Mouse (Mus musculus) midbrain, embryonic 16.5 days (tissue): ENCODE data around the gene Pik3r5. TPM values are rescaled to one million over a fixed set of nuclear protein-coding genes. Genes with fewer than 3 reads are reported as not detected.
A peak's percentile ranks its signal among the peaks of the same experiment; 100 is the strongest.

ENCODE experiments used
- ATAC-seq: fragments of 200-750 bp; cut with Nextera tagmentation; 2 replicates; pipeline ENCODE4 v1.8.0; 2017; ENCODE audit warnings: moderate TSS enrichment
- H3K27ac ChIP-seq: fragments of 300-500 bp; sonication (generic); 2 replicates; pipeline ENCODE4 v1.5.1; 2014; ENCODE audit warnings: mild to moderate bottlenecking, low read length, mixed read lengths
- H3K27me3 ChIP-seq: fragments of 300-500 bp; sonication (generic); 2 replicates; pipeline ENCODE4 v1.6.1; 2014; ENCODE audit warnings: low read depth, low read length, mixed read lengths; ENCODE audit not compliant: control insufficient read depth, insufficient read depth
- H3K36me3 ChIP-seq: fragments of 300-500 bp; sonication (generic); 2 replicates; pipeline ENCODE4 v1.6.1; 2014; ENCODE audit warnings: mild to moderate bottlenecking, low read length, moderate library complexity, mixed read lengths; ENCODE audit not compliant: control insufficient read depth, insufficient read depth
- H3K4me1 ChIP-seq: fragments of 300-500 bp; sonication (generic); 2 replicates; pipeline ENCODE4 v1.6.1; 2014; ENCODE audit warnings: mild to moderate bottlenecking, low read length, mixed read lengths; ENCODE audit not compliant: control insufficient read depth, insufficient read depth
- H3K4me2 ChIP-seq: fragments of 300-500 bp; sonication (generic); 2 replicates; pipeline ENCODE4 v1.6.1; 2014; ENCODE audit warnings: mild to moderate bottlenecking, low read length, mixed read lengths
- H3K4me3 ChIP-seq: fragments of 300-500 bp; sonication (generic); 2 replicates; pipeline ENCODE4 v1.5.1; 2014; ENCODE audit warnings: low read depth, mild to moderate bottlenecking, low read length, moderate library complexity, mixed read lengths
- H3K9ac ChIP-seq: fragments of 300-500 bp; sonication (generic); 2 replicates; pipeline ENCODE4 v1.6.1; 2014; ENCODE audit warnings: low read depth, low read length, mixed read lengths
- H3K9me3 ChIP-seq: fragments of 300-500 bp; sonication (generic); replicated peaks from 2 replicates; pipeline ENCODE4 v1.6.1; 2014; ENCODE audit warnings: mild to moderate bottlenecking, low read length, mixed read lengths; ENCODE audit not compliant: control insufficient read depth, poor library complexity, severe bottlenecking
- WGBS: fragments of 180-500 bp; shearing (Covaris S2); extraction: QIAGEN DNeasy Blood & Tissue Kit; methylation state at CpG from one replicate; pipeline ENCODE4 v1.1.7; 2014; 5-methylcytosine and 5-hydroxymethylcytosine counted together
- polyA plus RNA-seq: library from polyadenylated mRNA; unstranded; fragments of >200 nt; fragmentation: Nextera tagmentation; extraction: Ambion mirVana; gene quantifications from 2 replicates; pipeline ENCODE4 v1.2.1, GENCODE M21; 2015

The Pik3r5 gene
- polyA plus RNA-seq, 1 experiment from 2014 or later, result 0.24 TPM

GRCm38 (mm10) chr11:68482001-68482400 is 50.1 kb downstream of the Pik3r5 start:
- no peak overlapping the region for H3K27ac ChIP-seq
- no peak for ATAC-seq
- H3K36me3 ChIP-seq, result no peaks in the 10 kb centered on the region
- H3K27me3 ChIP-seq, result no peaks in the 10 kb centered on the region
- H3K9me3 ChIP-seq, result no peaks in the 10 kb centered on the region
- H3K4me2 ChIP-seq, result no peak overlapping the region
- no peaks in the 10 kb centered on the region for H3K4me1 ChIP-seq
- no peak overlapping the region for H3K9ac ChIP-seq
- no peak overlapping the region for H3K4me3 ChIP-seq

GRCm38 (mm10) chr11:68483213-68483612 is 51.3 kb downstream of the Pik3r5 start:
- WGBS, result 80% methylated on average over 6 of the region's 6 CpGs
- Histone ChIP-seq H3K4me2 (no peak overlapping the region), H3K9ac (no peak overlapping the region), H3K4me3 (no peak overlapping the region), H3K27me3 (no peaks in the 10 kb centered on the region), H3K9me3 (no peaks in the 10 kb centered on the region), H3K36me3 (no peaks in the 10 kb centered on the region), H3K4me1 (no peaks in the 10 kb centered on the region), H3K27ac (no peak overlapping the region)
- ATAC-seq, result no peak

GRCm38 (mm10) chr11:68484431-68484830 is 52.5 kb downstream of the Pik3r5 start:
- Histone ChIP-seq H3K27me3 (no peaks in the 10 kb centered on the region), H3K4me2 (no peak overlapping the region), H3K36me3 (no peaks in the 10 kb centered on the region), H3K4me3 (no peak overlapping the region), H3K9ac (no peak overlapping the region), H3K27ac (no peak overlapping the region), H3K9me3 (no peaks in the 10 kb centered on the region), H3K4me1 (no peaks in the 10 kb centered on the region)
- WGBS, result 68% methylated on average over 3 of the region's 3 CpGs
- ATAC-seq, result no peak

GRCm38 (mm10) chr11:68485206-68485942 is 53.5 kb downstream of the Pik3r5 start:
- peak; percentile 21; the same call in 1 of the 2 replicates for ATAC-seq
- H3K4me1 ChIP-seq, result no peaks in the 10 kb centered on the region
- H3K27me3 ChIP-seq, result no peaks in the 10 kb centered on the region
- no peak overlapping the region for H3K9ac ChIP-seq
- no peak overlapping the region for H3K27ac ChIP-seq
- WGBS, result 31% methylated on average over 8 of the region's 8 CpGs
- no peak overlapping the region for H3K4me2 ChIP-seq
- H3K4me3 ChIP-seq, result no peak overlapping the region
- H3K9me3 ChIP-seq, result no peaks in the 10 kb centered on the region
- H3K36me3 ChIP-seq, result no peaks in the 10 kb centered on the region

GRCm38 (mm10) chr11:68486093-68486492 is 54.2 kb downstream of the Pik3r5 start:
- H3K9ac ChIP-seq, result no peak overlapping the region
- H3K36me3 ChIP-seq, result no peaks in the 10 kb centered on the region
- H3K4me3 ChIP-seq, result no peak overlapping the region
- H3K9me3 ChIP-seq, result no peaks in the 10 kb centered on the region
- no peak overlapping the region for H3K4me2 ChIP-seq
- H3K27me3 ChIP-seq, result no peaks in the 10 kb centered on the region
- H3K4me1 ChIP-seq, result no peaks in the 10 kb centered on the region
- WGBS, result 96% methylated on average over 3 of the region's 3 CpGs
- ATAC-seq, result no peak
- H3K27ac ChIP-seq, result no peak overlapping the region

- WGBS, result 89% methylated on average over 10 of the region's 10 CpGs
- Histone ChIP-seq H3K27me3 (no peaks in the 10 kb centered on the region), H3K4me1 (no peaks in the 10 kb centered on the region), H3K36me3 (no peaks in the 10 kb centered on the region), H3K9ac (no peak overlapping the region), H3K4me3 (no peak overlapping the region), H3K4me2 (no peak overlapping the region), H3K9me3 (no peaks in the 10 kb centered on the region), H3K27ac (no peak overlapping the region)
- no peak for ATAC-seq
Observed at GRCm38 (mm10) chr11:68487720-68488119, 55.8 kb downstream of the Pik3r5 start.

GRCm38 (mm10) chr11:68488256-68488824 is 56.4 kb downstream of the Pik3r5 start:
- Histone ChIP-seq H3K9me3 (no peaks in the 10 kb centered on the region), H3K4me3 (no peak overlapping the region), H3K27me3 (no peaks in the 10 kb centered on the region), H3K4me1 (no peaks in the 10 kb centered on the region), H3K9ac (no peak overlapping the region), H3K36me3 (no peaks in the 10 kb centered on the region), H3K27ac (no peak overlapping the region), H3K4me2 (no peak overlapping the region)
- ATAC-seq, result no peak
- WGBS, result 77% methylated on average over 6 of the region's 6 CpGs

GRCm38 (mm10) chr11:68489236-68489635 is 57.3 kb downstream of the Pik3r5 start:
- no peak overlapping the region for H3K9ac ChIP-seq
- no peak overlapping the region for H3K4me3 ChIP-seq
- H3K9me3 ChIP-seq, result no peaks in the 10 kb centered on the region
- H3K27me3 ChIP-seq, result no peaks in the 10 kb centered on the region
- no peak overlapping the region for H3K4me2 ChIP-seq
- 21% methylated on average over 2 of the region's 2 CpGs for WGBS
- H3K27ac ChIP-seq, result no peak overlapping the region
- no peak for ATAC-seq
- H3K36me3 ChIP-seq, result no peaks in the 10 kb centered on the region
- H3K4me1 ChIP-seq, result no peaks in the 10 kb centered on the region

GRCm38 (mm10) chr11:68492592-68492991 is 60.7 kb downstream of the Pik3r5 start:
- Histone ChIP-seq H3K4me3 (no peak overlapping the region), H3K27me3 (no peaks in the 10 kb centered on the region), H3K36me3 (no peaks in the 10 kb centered on the region), H3K4me2 (no peak overlapping the region), H3K27ac (no peak overlapping the region), H3K9me3 (no peaks in the 10 kb centered on the region), H3K9ac (no peak overlapping the region), H3K4me1 (no peaks in the 10 kb centered on the region)
- ATAC-seq, result no peak
- 91% methylated on average over 11 of the region's 11 CpGs for WGBS
